Mouse (Mus musculus): ENCODE data around the gene Kpna6. TPM values are rescaled to one million over a fixed set of nuclear protein-coding genes. Genes with fewer than 3 reads are reported as not detected.
"Not testable (repeated sequence)": the region's sequence is repeated elsewhere in the genome, so short reads cannot be mapped to it uniquely, and the experiment has no call there.

Kpna6 gene
- 16.8 and 17.0 TPM in 2 replicates for polyA plus RNA-seq (2016; fragmentation: Nextera tagmentation; extraction: Ambion mirVana)

DNA sequence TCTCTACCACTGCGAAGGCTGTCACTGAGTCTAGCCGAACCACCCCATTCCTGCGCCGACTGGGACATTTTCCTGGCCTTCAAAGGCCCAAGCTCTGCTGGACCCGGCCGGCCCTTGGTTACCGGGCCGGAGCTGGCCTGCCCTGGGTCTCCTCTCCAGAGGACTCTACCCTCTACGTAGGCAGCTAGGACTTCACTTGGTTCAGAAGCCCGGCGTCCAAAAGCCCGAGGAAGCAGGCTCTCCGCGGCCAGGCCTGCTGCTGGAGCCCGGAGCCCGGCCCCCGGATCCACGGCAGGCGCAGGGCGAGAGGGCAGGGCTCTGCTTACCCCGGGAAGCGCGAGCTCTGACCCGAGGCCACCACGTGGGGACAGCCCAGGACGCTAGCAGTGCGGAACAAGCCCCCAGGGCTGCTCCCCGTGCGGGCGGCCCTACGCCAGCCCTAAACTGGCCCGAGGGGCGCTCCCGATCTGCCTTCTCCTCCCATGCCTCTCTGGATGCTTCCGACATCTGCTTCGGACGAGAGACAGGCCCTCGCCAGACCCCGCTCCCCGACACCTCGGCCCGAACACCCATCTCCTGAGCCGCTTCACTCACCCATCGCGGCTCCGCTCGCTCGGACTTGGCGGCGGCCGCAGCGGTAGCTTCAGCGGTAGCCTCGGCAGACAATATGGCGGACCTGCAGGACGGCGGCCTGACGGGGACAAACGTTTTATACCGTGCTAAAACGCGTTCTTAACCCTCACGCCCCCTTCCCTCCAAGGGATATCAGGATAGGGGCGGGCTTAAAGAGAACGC is at the start of gene Kpna6:
Gene Kpna6 (minus strand): TSS at position 685 of the 795 bp plus-strand sequence.
- Histone ChIP-seq H3K9ac (peak within 1 kb of the TSS; percentile 99), H3K36me3 (peaks cover 23% of the 10 kb centered on the region), H3K27ac (ENCODE audit: poor library complexity, severe bottlenecking) (peak within 1 kb of the TSS; percentile 93), H3K4me1 (replicated peaks) (peaks cover 15% of the 10 kb centered on the region), H3K4me3 (peak within 1 kb of the TSS; percentile 98), H3K9me3 (replicated peaks) (no peaks in the 10 kb centered on the region), H3K27me3 (replicated peaks) (no peaks in the 10 kb centered on the region), H3K4me2 (peak within 1 kb of the TSS; percentile 90)
- ATAC-seq (ENCODE audit: insufficient number of reproducible peaks, low FRiP score) = peak; percentile 88
- WGBS = under 1% methylated on average over 65 of the region's 65 CpGs

DNA sequence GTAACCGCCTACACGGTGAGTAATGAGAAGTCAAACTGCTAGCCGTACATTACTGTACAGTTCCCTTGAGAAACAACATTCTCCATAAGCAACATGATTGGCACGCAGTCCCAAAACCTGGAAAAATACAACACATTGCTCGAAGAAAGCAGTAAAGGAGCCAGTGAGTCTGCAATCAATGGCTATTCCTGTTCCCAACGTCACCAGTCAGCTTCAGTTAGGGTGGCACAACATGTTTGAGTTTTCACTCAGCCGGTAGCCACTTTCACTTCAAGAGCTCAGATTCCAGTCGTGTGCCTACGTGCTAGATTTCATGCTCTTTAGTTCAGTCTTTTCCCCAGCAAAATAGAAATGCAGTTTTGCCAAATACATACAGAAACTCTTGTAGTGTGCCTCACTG is 43.7 kb upstream of the Kpna6 start:
- Histone ChIP-seq H3K4me3 (no peak overlapping the region), H3K9me3 (replicated peaks) (no peaks in the 10 kb centered on the region), H3K27me3 (replicated peaks) (no peaks in the 10 kb centered on the region), H3K4me2 (no peak overlapping the region), H3K9ac (no peak overlapping the region), H3K36me3 (peaks cover 81% of the 10 kb centered on the region), H3K4me1 (replicated peaks) (no peaks in the 10 kb centered on the region), H3K27ac (ENCODE audit: poor library complexity, severe bottlenecking) (no peak overlapping the region)
- no peak for ATAC-seq (ENCODE audit: insufficient number of reproducible peaks, low FRiP score)
- 91% methylated on average over 9 of the region's 9 CpGs for WGBS

DNA sequence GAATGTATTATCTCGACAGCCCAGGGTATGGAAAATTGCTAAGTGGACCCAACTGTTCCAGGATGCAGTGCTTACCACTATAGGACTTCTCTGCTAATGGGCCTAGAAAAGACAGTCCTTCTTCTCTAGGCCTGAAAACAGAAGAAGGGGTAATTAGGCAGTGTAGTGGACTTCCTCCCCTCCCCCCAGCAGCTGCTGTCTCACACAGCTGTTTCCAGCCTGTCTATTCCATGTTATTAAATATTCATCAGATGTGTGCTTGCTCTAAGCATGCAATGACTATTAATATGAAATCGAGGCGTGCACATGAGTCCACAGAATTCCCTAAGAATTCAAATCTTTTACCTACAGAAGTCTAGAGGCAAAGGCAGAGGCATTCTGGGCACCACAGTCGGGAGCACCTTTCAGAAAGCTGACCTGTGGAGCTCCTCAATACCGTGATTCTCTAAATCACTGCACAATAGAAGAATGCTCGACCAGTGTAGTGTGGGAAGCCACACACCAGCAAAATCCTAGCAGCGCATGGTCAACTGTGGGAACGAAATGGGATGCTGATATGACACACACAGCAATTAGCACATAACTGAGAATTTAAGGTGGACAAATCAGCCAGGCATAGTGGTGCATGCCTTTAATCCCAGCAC is 37.0 kb upstream of the Kpna6 start:
- Histone ChIP-seq H3K9me3 (replicated peaks) (no peaks in the 10 kb centered on the region), H3K4me3 (no peak overlapping the region), H3K4me1 (replicated peaks) (no peaks in the 10 kb centered on the region), H3K27ac (ENCODE audit: poor library complexity, severe bottlenecking) (0 out of 2 replicates have a peak overlapping the region, but pooled peaks have one; percentile 10), H3K27me3 (replicated peaks) (no peaks in the 10 kb centered on the region), H3K9ac (no peak overlapping the region), H3K36me3 (peaks cover 90% of the 10 kb centered on the region), H3K4me2 (no peak overlapping the region)
- ATAC-seq (ENCODE audit: insufficient number of reproducible peaks, low FRiP score) = no peak
- 83% methylated on average over 8 of the region's 8 CpGs for WGBS

GRCm38 (mm10) chr4:129706750-129707149 is 34.2 kb upstream of the Kpna6 start:
- Histone ChIP-seq H3K9ac (no peak overlapping the region), H3K36me3 (peaks cover 87% of the 10 kb centered on the region), H3K27me3 (replicated peaks) (no peaks in the 10 kb centered on the region), H3K4me3 (no peak overlapping the region), H3K9me3 (replicated peaks) (no peaks in the 10 kb centered on the region), H3K27ac (ENCODE audit: poor library complexity, severe bottlenecking) (no peak overlapping the region), H3K4me1 (replicated peaks) (peaks cover 23% of the 10 kb centered on the region), H3K4me2 (no peak overlapping the region)
- ATAC-seq (ENCODE audit: insufficient number of reproducible peaks, low FRiP score) = no peak
- WGBS = 76% methylated on average over 3 of the region's 3 CpGs

- WGBS = 17% methylated on average over 11 of the region's 11 CpGs
- Histone ChIP-seq H3K9ac (0 out of 2 replicates have a peak overlapping the region, but pooled peaks have one; percentile 16), H3K36me3 (peaks cover 46% of the 10 kb centered on the region), H3K4me3 (no peak overlapping the region), H3K4me2 (no peak overlapping the region; the same call in 1 of the 2 replicates), H3K4me1 (replicated peaks) (peaks cover 33% of the 10 kb centered on the region), H3K27me3 (replicated peaks) (no peaks in the 10 kb centered on the region), H3K9me3 (replicated peaks) (no peaks in the 10 kb centered on the region), H3K27ac (ENCODE audit: poor library complexity, severe bottlenecking) (peak overlapping the region; percentile 80)
- peak; percentile 69 for ATAC-seq (ENCODE audit: insufficient number of reproducible peaks, low FRiP score)
Measured at GRCm38 (mm10) chr4:129702454-129702853, 29.9 kb upstream of the Kpna6 start.

GRCm38 (mm10) chr4:129701503-129702377 is 29.2 kb upstream of the Kpna6 start:
- Histone ChIP-seq H3K4me1 (replicated peaks) (peaks cover 38% of the 10 kb centered on the region), H3K4me3 (no peak overlapping the region), H3K9me3 (replicated peaks) (no peaks in the 10 kb centered on the region), H3K4me2 (peak overlapping the region; percentile 2), H3K36me3 (peaks cover 43% of the 10 kb centered on the region), H3K27ac (ENCODE audit: poor library complexity, severe bottlenecking) (peak overlapping the region; percentile 80), H3K9ac (0 out of 2 replicates have a peak overlapping the region, but pooled peaks have one; percentile 16), H3K27me3 (replicated peaks) (no peaks in the 10 kb centered on the region)
- ATAC-seq (ENCODE audit: insufficient number of reproducible peaks, low FRiP score) = 0 out of 2 replicates have a peak, but pooled peaks have one; percentile 33
- WGBS = 51% methylated on average over 17 of the region's 17 CpGs

- WGBS = 90% methylated on average over 6 of the region's 6 CpGs
- not testable (repeated sequence) for H3K4me2 ChIP-seq; H3K27ac ChIP-seq (ENCODE audit: poor library complexity, severe bottlenecking); H3K9ac ChIP-seq; H3K27me3 ChIP-seq (replicated peaks); ATAC-seq (ENCODE audit: insufficient number of reproducible peaks, low FRiP score); H3K9me3 ChIP-seq (replicated peaks); H3K4me3 ChIP-seq
- Histone ChIP-seq H3K36me3 (peaks cover 32% of the 10 kb centered on the region), H3K4me1 (replicated peaks) (peaks cover 42% of the 10 kb centered on the region)
Measured at GRCm38 (mm10) chr4:129700661-129701060, 28.1 kb upstream of the Kpna6 start.

GRCm38 (mm10) chr4:129700216-129700615 is 27.6 kb upstream of the Kpna6 start:
- H3K27ac ChIP-seq (ENCODE audit: poor library complexity, severe bottlenecking) = no peak overlapping the region
- no peak overlapping the region for H3K9ac ChIP-seq
- no peak for ATAC-seq (ENCODE audit: insufficient number of reproducible peaks, low FRiP score)
- 81% methylated on average over 1 of the region's 1 CpGs for whole genome bisulfite sequencing
- H3K4me2 ChIP-seq = no peak overlapping the region
- peaks cover 45% of the 10 kb centered on the region for H3K4me1 ChIP-seq (replicated peaks)
- peaks cover 27% of the 10 kb centered on the region for H3K36me3 ChIP-seq
- H3K4me3 ChIP-seq = no peak overlapping the region
- no peaks in the 10 kb centered on the region for H3K27me3 ChIP-seq (replicated peaks)
- no peaks in the 10 kb centered on the region for H3K9me3 ChIP-seq (replicated peaks)

DNA sequence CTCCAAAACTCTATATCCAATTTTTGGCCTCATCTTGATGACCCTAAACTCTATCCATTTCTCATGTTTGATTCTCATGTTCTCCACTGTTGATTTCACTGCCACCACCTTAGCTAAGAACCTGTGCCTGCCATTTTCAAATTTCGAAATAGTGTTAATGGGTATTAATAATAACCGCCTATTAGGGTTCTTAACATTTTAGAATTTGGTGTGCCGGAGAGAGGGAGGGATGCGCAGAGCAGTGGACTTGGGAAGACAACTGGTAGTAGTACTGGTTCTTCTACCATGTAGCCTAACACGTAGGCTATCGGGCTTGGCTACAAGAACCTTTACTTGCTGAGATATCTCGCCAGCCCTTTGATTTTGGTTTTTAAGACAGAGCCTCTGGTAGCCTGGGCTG is 24.6 kb upstream of the Kpna6 start:
- peak overlapping the region; percentile 72 for H3K4me3 ChIP-seq
- H3K4me1 ChIP-seq (replicated peaks) = peaks cover 27% of the 10 kb centered on the region
- H3K27ac ChIP-seq (ENCODE audit: poor library complexity, severe bottlenecking) = peak overlapping the region; percentile 83
- H3K36me3 ChIP-seq = peaks cover 24% of the 10 kb centered on the region
- H3K27me3 ChIP-seq (replicated peaks) = no peaks in the 10 kb centered on the region
- no peak for ATAC-seq (ENCODE audit: insufficient number of reproducible peaks, low FRiP score)
- WGBS = 76% methylated on average over 7 of the region's 7 CpGs
- H3K4me2 ChIP-seq = peak overlapping the region; percentile 77
- H3K9ac ChIP-seq = peak overlapping the region; percentile 79
- no peaks in the 10 kb centered on the region for H3K9me3 ChIP-seq (replicated peaks)

DNA sequence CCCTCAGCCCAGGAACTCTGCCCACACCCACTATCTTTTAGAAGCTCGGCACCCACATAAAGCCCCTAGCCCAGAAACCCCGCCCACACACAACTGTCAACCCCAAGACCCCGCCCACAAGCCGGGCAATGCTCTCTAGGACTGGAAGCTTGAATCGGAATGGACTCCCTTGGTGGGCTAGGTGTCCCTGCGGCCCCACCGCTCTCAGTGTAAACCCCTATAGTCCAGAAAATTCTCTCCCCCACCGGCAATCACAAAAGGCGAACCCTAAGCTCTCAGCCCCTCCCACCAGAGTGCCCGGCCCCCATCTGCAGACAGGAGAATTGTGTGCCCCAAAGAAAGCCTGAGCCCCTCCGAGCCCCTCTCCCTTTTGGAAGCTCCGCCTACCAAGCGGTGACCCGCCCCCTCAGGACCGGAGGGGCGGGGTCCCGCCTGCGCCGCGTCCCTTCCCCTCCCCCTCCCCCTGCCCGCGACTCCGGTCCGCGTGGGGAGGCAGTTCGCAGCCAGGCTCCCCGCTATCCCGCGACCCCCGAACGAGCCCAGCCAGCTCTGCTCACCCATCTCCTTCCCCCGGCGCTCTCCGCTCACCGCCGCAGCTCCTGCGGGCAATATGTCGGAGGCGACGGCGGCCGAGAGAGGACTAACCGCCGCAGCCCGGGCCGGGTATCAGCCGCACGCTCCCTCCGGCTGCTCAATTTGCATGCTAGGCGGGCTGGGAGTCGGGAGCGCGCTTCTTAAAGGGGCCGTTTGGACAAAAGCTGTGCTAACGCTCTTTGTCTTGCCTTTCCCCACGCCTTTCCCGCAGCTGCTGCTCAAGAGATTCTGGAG is 23.8 kb upstream of the Kpna6 start, which contains the start of gene Tmem39b:
Gene Tmem39b (minus strand): TSS at position 681 of the 828 bp plus-strand sequence.
- Histone ChIP-seq H3K27ac (ENCODE audit: poor library complexity, severe bottlenecking) (peak within 1 kb of the TSS; percentile 83), H3K4me1 (replicated peaks) (peaks cover 19% of the 10 kb centered on the region), H3K36me3 (peaks cover 26% of the 10 kb centered on the region), H3K9ac (peak within 1 kb of the TSS; percentile 79), H3K4me2 (peak within 1 kb of the TSS; percentile 77), H3K9me3 (replicated peaks) (no peaks in the 10 kb centered on the region), H3K4me3 (peak within 1 kb of the TSS; percentile 72), H3K27me3 (replicated peaks) (no peaks in the 10 kb centered on the region)
- under 1% methylated on average over 56 of the region's 57 CpGs for WGBS
- ATAC-seq (ENCODE audit: insufficient number of reproducible peaks, low FRiP score) = peak; percentile 88
